Mouse (Mus musculus) liver, postnatal 0 days (tissue): ENCODE data around the gene Wdr60. TPM values are rescaled to one million over a fixed set of nuclear protein-coding genes. Genes with fewer than 3 reads are reported as not detected.

Source experiments
- ATAC-seq: fragments of 200-750 bp; cut with Nextera tagmentation; 2 replicates; pipeline ENCODE4 v1.8.0; 2017; ENCODE audit warnings: mild to moderate bottlenecking, moderate library complexity
- DNase-seq: peaks from one replicate; pipeline ENCODE4 v3.0.0-alpha.2; 2016
- H3K27ac ChIP-seq: fragments of 300-500 bp; sonication (generic); 2 replicates; pipeline ENCODE4 v1.5.1; 2014; ENCODE audit warnings: antibody characterized with exemption, moderate library complexity, mild to moderate bottlenecking, low read depth
- H3K27me3 ChIP-seq: fragments of 300-500 bp; sonication (generic); 2 replicates; pipeline ENCODE4 v1.6.1; 2014; ENCODE audit warnings: low read length, control low read depth, mixed read lengths; ENCODE audit not compliant: insufficient read depth
- H3K36me3 ChIP-seq: fragments of 300-500 bp; sonication (generic); replicated peaks from 2 replicates; pipeline ENCODE4 v1.6.1; 2014; ENCODE audit warnings: mild to moderate bottlenecking, control low read depth, low read length, moderate library complexity, mixed read lengths; ENCODE audit not compliant: insufficient read depth
- H3K4me1 ChIP-seq: fragments of 300-500 bp; sonication (generic); 2 replicates; pipeline ENCODE4 v1.6.1; 2014; ENCODE audit warnings: antibody characterized with exemption, mild to moderate bottlenecking, control low read depth; ENCODE audit not compliant: insufficient read depth
- H3K4me2 ChIP-seq: fragments of 300-500 bp; sonication (generic); 2 replicates; pipeline ENCODE4 v1.6.1; 2014; ENCODE audit warnings: low read depth, mild to moderate bottlenecking, low read length, moderate library complexity, mixed read lengths
- H3K4me3 ChIP-seq: fragments of 300-500 bp; sonication (generic); 2 replicates; pipeline ENCODE4 v1.5.1; 2014; ENCODE audit warnings: low read depth, low read length
- H3K9ac ChIP-seq: fragments of 300-500 bp; sonication (generic); replicated peaks from 2 replicates; pipeline ENCODE4 v1.6.1; 2014; ENCODE audit warnings: mild to moderate bottlenecking, moderate library complexity
- H3K9me3 ChIP-seq: fragments of 300-500 bp; sonication (generic); 2 replicates; pipeline ENCODE4 v1.6.1; 2016; ENCODE audit warnings: mild to moderate bottlenecking, control low read depth, low read length, mixed read lengths
- CTCF ChIP-seq: sonication (generic); IDR thresholded peaks from 2 replicates; pipeline ENCODE4 v1.5.1; 2016; ENCODE audit warnings: antibody characterized with exemption, low read depth
- EP300 ChIP-seq: IDR thresholded peaks from 2 replicates; pipeline ENCODE4 v1.6.1; 2016; ENCODE audit warnings: antibody characterized with exemption, low read depth, mild to moderate bottlenecking
- WGBS: fragments of 180-500 bp; shearing (Covaris S2); extraction: QIAGEN DNeasy Blood & Tissue Kit; methylation state at CpG from one replicate; pipeline ENCODE4 v1.1.7; 2014; ENCODE audit not compliant: insufficient replicate concordance; 5-methylcytosine and 5-hydroxymethylcytosine counted together
- polyA plus RNA-seq: library from polyadenylated mRNA; unstranded; fragments of >200 nt; fragmentation: Nextera tagmentation; extraction: Ambion mirVana; gene quantifications from 2 replicates; pipeline ENCODE4 v1.2.1, GENCODE M21; 2015

The Wdr60 gene
- polyA plus RNA-seq, 1 experiment from 2014 or later, result 4.2 TPM

GRCm38 (mm10) chr12:116255636-116256035 lies 7.2 kb downstream of the Wdr60 start:
- Histone ChIP-seq H3K9ac (no peak overlapping the region), H3K4me1 (no peaks in the 10 kb centered on the region; the same call in 1 of the 2 replicates), H3K36me3 (0 out of 2 replicates have a peak, but pooled peaks cover 3% of the 10 kb centered on the region), H3K27me3 (no peaks in the 10 kb centered on the region), H3K4me3 (no peak overlapping the region), H3K9me3 (no peaks in the 10 kb centered on the region), H3K4me2 (no peak overlapping the region), H3K27ac (no peak overlapping the region)
- ATAC-seq (no peak), DNase-seq (no peak)
- no peak for TF ChIP-seq CTCF
- no peak for TF ChIP-seq EP300
- 66% methylated on average over 11 of the region's 11 CpGs for WGBS

- H3K9ac ChIP-seq, result no peak overlapping the region
- no peaks in the 10 kb centered on the region for H3K27me3 ChIP-seq
- TF ChIP-seq EP300 (no peak), CTCF (no peak)
- H3K27ac ChIP-seq, result no peak overlapping the region
- DNase-seq (no peak), ATAC-seq (peak; percentile 41; the same call in 1 of the 2 replicates)
- no peaks in the 10 kb centered on the region; the same call in 1 of the 2 replicates for H3K4me1 ChIP-seq
- H3K36me3 ChIP-seq, result 0 out of 2 replicates have a peak, but pooled peaks cover 3% of the 10 kb centered on the region
- no peaks in the 10 kb centered on the region for H3K9me3 ChIP-seq
- WGBS, result 26% methylated on average over 8 of the region's 8 CpGs
- H3K4me2 ChIP-seq, result no peak overlapping the region
- H3K4me3 ChIP-seq, result no peak overlapping the region
Observed at GRCm38 (mm10) chr12:116254652-116255051, 8.2 kb downstream of the Wdr60 start.

GRCm38 (mm10) chr12:116244601-116245000 lies 18.2 kb downstream of the Wdr60 start:
- H3K4me2 ChIP-seq, result no peak overlapping the region
- H3K4me3 ChIP-seq, result no peak overlapping the region
- no peak for ATAC-seq
- no peak for TF ChIP-seq CTCF
- no peak overlapping the region for H3K9ac ChIP-seq
- no peak overlapping the region for H3K27ac ChIP-seq
- H3K36me3 ChIP-seq, result 0 out of 2 replicates have a peak, but pooled peaks cover 7% of the 10 kb centered on the region
- WGBS, result 66% methylated on average over 1 of the region's 1 CpGs
- H3K4me1 ChIP-seq, result no peaks in the 10 kb centered on the region
- H3K27me3 ChIP-seq, result no peaks in the 10 kb centered on the region
- no peak for DNase-seq
- no peaks in the 10 kb centered on the region for H3K9me3 ChIP-seq

GRCm38 (mm10) chr12:116238803-116239202 lies 24.0 kb downstream of the Wdr60 start:
- H3K4me1 ChIP-seq, result no peaks in the 10 kb centered on the region
- no peak for TF ChIP-seq EP300
- no peak for TF ChIP-seq CTCF
- no peak overlapping the region for H3K9ac ChIP-seq
- no peaks in the 10 kb centered on the region for H3K27me3 ChIP-seq
- no peak overlapping the region for H3K4me3 ChIP-seq
- H3K36me3 ChIP-seq, result 0 out of 2 replicates have a peak, but pooled peaks cover 5% of the 10 kb centered on the region
- no peaks in the 10 kb centered on the region for H3K9me3 ChIP-seq
- H3K27ac ChIP-seq, result no peak overlapping the region
- ATAC-seq, result no peak
- WGBS, result 76% methylated on average over 3 of the region's 3 CpGs
- no peak for DNase-seq
- no peak overlapping the region for H3K4me2 ChIP-seq

GRCm38 (mm10) chr12:116238370-116238769 lies 24.5 kb downstream of the Wdr60 start:
- Histone ChIP-seq H3K9me3 (no peaks in the 10 kb centered on the region), H3K4me3 (no peak overlapping the region), H3K27ac (no peak overlapping the region), H3K27me3 (no peaks in the 10 kb centered on the region), H3K9ac (no peak overlapping the region), H3K4me2 (no peak overlapping the region), H3K4me1 (no peaks in the 10 kb centered on the region), H3K36me3 (0 out of 2 replicates have a peak, but pooled peaks cover 5% of the 10 kb centered on the region)
- ATAC-seq (no peak), DNase-seq (no peak)
- TF ChIP-seq CTCF (no peak), EP300 (no peak)

- no peak overlapping the region for H3K9ac ChIP-seq
- no peak overlapping the region for H3K4me2 ChIP-seq
- no peak overlapping the region for H3K4me3 ChIP-seq
- ATAC-seq (no peak), DNase-seq (no peak)
- no peaks in the 10 kb centered on the region for H3K9me3 ChIP-seq
- WGBS, result 63% methylated on average over 3 of the region's 3 CpGs
- no peaks in the 10 kb centered on the region for H3K4me1 ChIP-seq
- H3K36me3 ChIP-seq, result 0 out of 2 replicates have a peak, but pooled peaks cover 5% of the 10 kb centered on the region
- TF ChIP-seq CTCF (no peak), EP300 (no peak)
- H3K27ac ChIP-seq, result no peak overlapping the region
- no peaks in the 10 kb centered on the region for H3K27me3 ChIP-seq
Observed at GRCm38 (mm10) chr12:116236658-116237057, 26.2 kb downstream of the Wdr60 start.

- H3K4me3 ChIP-seq, result no peak overlapping the region
- no peak overlapping the region for H3K4me2 ChIP-seq
- DNase-seq (peak; percentile 16), ATAC-seq (peak; percentile 49)
- TF ChIP-seq EP300 (no peak), CTCF (peak; percentile 64)
- H3K9me3 ChIP-seq, result no peaks in the 10 kb centered on the region
- H3K27me3 ChIP-seq, result no peaks in the 10 kb centered on the region
- 65% methylated on average over 4 of the region's 4 CpGs for WGBS
- H3K4me1 ChIP-seq, result no peaks in the 10 kb centered on the region
- H3K27ac ChIP-seq, result no peak overlapping the region
- H3K36me3 ChIP-seq, result no peaks in the 10 kb centered on the region
- H3K9ac ChIP-seq, result no peak overlapping the region
Observed at GRCm38 (mm10) chr12:116235356-116235755, 27.5 kb downstream of the Wdr60 start.
